Mouse (Mus musculus): ENCODE measurements around the gene 2510009E07Rik.

DNA sequence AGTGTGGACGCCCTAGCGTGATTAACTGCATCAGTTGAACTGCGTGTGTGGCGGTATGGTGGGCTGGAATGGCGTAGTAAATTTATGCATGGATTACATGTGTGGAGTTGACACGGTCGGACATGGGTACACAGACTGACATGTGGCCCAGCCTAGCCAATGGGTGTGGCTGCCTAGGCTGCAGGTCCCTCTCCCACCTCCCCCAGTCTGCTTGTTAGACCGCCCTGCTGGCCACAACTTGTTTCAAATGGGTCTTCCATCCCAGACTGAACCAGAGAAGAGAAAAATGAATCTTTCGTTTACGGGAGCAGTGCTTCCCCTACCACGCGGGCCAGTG, 745 bp upstream of the 2510009E07Rik start:
- TF ChIP-seq CTCF (IDR thresholded peaks at IDR 0.05; ENCODE audit: insufficient read depth, low read depth, low read length) (no peak), POLR2A (IDR thresholded peaks at IDR 0.05; ENCODE audit: insufficient read depth, low read depth, low read length) (no peak)
